Mouse (Mus musculus) heart, embryonic 11.5 days (tissue): Measurements from ENCODE around the gene Slc26a1. TPM values are rescaled to one million over a fixed set of nuclear protein-coding genes. Genes with fewer than 3 reads are reported as not detected.
A peak's percentile ranks its signal among the peaks of the same experiment; 100 is the strongest.

Experiments used
- ATAC-seq: fragments of 200-750 bp; cut with Nextera tagmentation; replicated peaks from 2 replicates; pipeline ENCODE4 v1.8.0; 2017; ENCODE audit warnings: moderate library complexity; ENCODE audit not compliant: insufficient number of reproducible peaks, low FRiP score, low TSS enrichment
- H3K27ac ChIP-seq: fragments of 300-500 bp; sonication (generic); 2 replicates; pipeline ENCODE4 v1.5.1; 2014; ENCODE audit warnings: mild to moderate bottlenecking, low read depth, low read length
- H3K27me3 ChIP-seq: fragments of 300-500 bp; sonication (generic); 2 replicates; pipeline ENCODE4 v1.6.1; 2014; ENCODE audit warnings: mild to moderate bottlenecking, low read length, mixed read lengths; ENCODE audit not compliant: control insufficient read depth, insufficient read depth
- H3K36me3 ChIP-seq: fragments of 300-500 bp; sonication (generic); 2 replicates; pipeline ENCODE4 v1.6.1; 2014; ENCODE audit warnings: mild to moderate bottlenecking, low read length, moderate library complexity, mixed read lengths; ENCODE audit not compliant: control insufficient read depth, insufficient read depth
- H3K4me1 ChIP-seq: fragments of 300-500 bp; sonication (generic); 2 replicates; pipeline ENCODE4 v1.6.1; 2014; ENCODE audit warnings: low read length; ENCODE audit not compliant: control insufficient read depth, insufficient read depth
- H3K4me2 ChIP-seq: fragments of 300-500 bp; sonication (generic); 2 replicates; pipeline ENCODE4 v1.6.1; 2014; ENCODE audit warnings: mild to moderate bottlenecking, moderate library complexity
- H3K4me3 ChIP-seq: fragments of 300-500 bp; sonication (generic); 2 replicates; pipeline ENCODE4 v1.5.1; 2014; ENCODE audit warnings: low read depth, low read length
- H3K9ac ChIP-seq: fragments of 300-500 bp; sonication (generic); 2 replicates; pipeline ENCODE4 v1.6.1; 2014; ENCODE audit warnings: mild to moderate bottlenecking, low read depth, low read length, moderate library complexity
- H3K9me3 ChIP-seq: fragments of 300-500 bp; sonication (generic); replicated peaks from 2 replicates; pipeline ENCODE4 v1.6.1; 2016; ENCODE audit warnings: low read length; ENCODE audit not compliant: control insufficient read depth
- WGBS: fragments of 180-500 bp; shearing (Covaris S2); extraction: QIAGEN DNeasy Blood & Tissue Kit; methylation state at CpG from one replicate; pipeline ENCODE4 v1.1.7; 2014; ENCODE audit not compliant: insufficient replicate concordance; 5-methylcytosine and 5-hydroxymethylcytosine counted together
- polyA plus RNA-seq: library from polyadenylated mRNA; unstranded; fragments of >200 nt; fragmentation: Nextera tagmentation; extraction: Ambion mirVana; gene quantifications from 2 replicates; pipeline ENCODE4 v1.2.1, GENCODE M21; 2014

Slc26a1 gene
- polyA plus RNA-seq, 1 experiment from 2014 or later, result 0.70 TPM

DNA sequence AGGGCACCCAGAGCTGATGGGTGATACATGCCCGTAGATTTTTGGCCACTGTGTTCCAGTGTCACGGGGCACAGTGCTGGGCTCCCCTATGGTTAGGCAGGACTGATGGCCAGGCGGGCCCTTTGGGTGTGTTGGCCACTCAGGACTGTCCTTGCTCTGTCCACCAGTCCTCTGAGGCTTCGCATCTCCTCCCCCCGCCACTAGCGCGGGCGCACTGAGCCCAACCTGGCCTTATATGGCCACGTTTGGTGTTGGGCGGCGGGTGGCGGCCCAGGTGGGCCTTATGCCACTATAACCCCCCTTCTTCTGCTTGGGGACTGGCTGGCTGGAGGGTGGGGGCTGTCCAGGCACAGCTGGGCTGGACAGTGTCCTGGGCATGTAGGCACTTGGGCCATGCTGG lies 20.5 kb upstream of the Slc26a1 start:
- H3K4me1 ChIP-seq, result peaks cover 40% of the 10 kb centered on the region
- H3K27me3 ChIP-seq, result 0 out of 2 replicates have a peak, but pooled peaks cover 3% of the 10 kb centered on the region
- no peak overlapping the region for H3K27ac ChIP-seq
- H3K36me3 ChIP-seq, result peaks cover 5% of the 10 kb centered on the region; the same call in 1 of the 2 replicates
- H3K9ac ChIP-seq, result no peak overlapping the region
- H3K4me3 ChIP-seq, result peak overlapping the region; percentile 86; the same call in 1 of the 2 replicates
- H3K9me3 ChIP-seq, result no peaks in the 10 kb centered on the region
- peak overlapping the region; percentile 77 for H3K4me2 ChIP-seq
- no peak for ATAC-seq
- 94% methylated on average over 12 of the region's 12 CpGs for WGBS

DNA sequence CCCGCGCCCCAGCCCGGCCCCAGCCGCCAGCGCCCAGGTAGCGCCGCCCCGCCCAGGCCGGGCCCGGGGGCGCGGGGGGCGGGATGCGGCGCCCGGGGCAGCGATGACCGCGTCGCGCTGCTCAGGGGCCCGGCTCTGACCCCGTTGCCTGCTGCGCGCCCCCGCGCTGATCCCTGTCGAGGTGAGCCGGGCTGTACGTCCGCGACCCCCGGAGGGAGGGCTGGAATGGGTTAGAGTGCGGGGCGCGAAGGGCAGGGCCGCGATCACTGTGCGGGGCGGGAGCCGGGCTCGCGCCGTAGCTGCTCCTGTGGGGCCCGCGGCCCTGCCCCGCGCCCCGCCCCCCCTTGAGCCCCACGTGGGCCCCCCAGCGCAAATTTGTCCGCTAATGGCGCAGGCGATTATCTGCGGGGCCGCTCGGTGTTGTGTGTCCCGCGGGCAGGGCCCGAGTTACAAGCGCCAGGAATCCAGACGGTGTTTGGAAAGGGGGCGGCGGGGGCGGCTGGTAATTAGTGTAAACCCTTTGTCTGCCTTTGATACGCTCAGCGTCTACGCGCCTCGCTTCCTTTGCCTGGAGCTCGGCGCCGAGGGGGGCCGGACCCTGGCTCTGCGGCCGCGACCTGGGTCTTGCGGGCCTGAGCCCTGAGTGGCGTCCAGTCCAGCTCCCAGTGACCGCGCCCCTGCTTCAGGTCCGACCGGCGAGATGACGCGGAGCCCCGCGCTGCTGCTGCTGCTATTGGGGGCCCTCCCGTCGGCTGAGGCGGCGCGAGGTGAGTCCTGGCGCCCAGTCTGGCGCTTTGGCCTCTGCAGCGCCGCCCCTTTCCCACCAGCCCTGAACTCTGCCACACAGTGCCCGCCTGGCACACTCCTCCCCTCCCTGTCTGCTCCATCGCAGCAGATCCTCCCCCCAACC lies 19.2 kb upstream of the Slc26a1 start:
- ATAC-seq, result peak; percentile 68
- Histone ChIP-seq H3K27ac (peak overlapping the region; percentile 71), H3K4me1 (peaks cover 28% of the 10 kb centered on the region), H3K4me2 (peak overlapping the region; percentile 77), H3K27me3 (0 out of 2 replicates have a peak, but pooled peaks cover 3% of the 10 kb centered on the region), H3K36me3 (peaks cover 5% of the 10 kb centered on the region; the same call in 1 of the 2 replicates), H3K9ac (peak overlapping the region; percentile 79), H3K4me3 (peak overlapping the region; percentile 86), H3K9me3 (no peaks in the 10 kb centered on the region)
- under 1% methylated on average over 84 of the region's 99 CpGs for WGBS

DNA sequence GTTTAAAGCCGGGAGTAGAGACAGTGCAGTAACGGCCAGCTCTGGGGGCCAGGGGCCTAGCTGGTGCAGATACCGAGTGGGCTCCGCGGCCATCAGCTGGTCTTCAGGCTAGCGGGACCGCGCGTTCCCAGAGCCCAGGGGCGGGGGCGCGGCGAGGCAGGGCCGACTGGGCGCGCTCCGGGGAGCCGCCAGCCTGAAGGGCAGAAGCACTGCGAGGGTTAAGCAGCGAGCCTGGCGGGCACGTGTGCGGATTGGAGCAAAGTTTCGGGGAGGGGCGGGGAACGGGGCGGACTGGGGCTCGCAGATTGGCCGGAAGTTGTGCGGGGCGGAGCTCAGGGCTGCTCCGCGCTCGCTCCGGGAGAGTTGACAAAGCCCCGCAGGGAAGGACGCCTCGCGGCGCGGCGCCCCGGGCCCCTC lies 18.5 kb upstream of the Slc26a1 start:
- Histone ChIP-seq H3K27ac (0 out of 2 replicates have a peak overlapping the region, but pooled peaks have one; percentile 71), H3K36me3 (peaks cover 5% of the 10 kb centered on the region; the same call in 1 of the 2 replicates), H3K9ac (peak overlapping the region; percentile 79; the same call in 1 of the 2 replicates), H3K4me2 (peak overlapping the region; percentile 77), H3K9me3 (no peaks in the 10 kb centered on the region), H3K27me3 (0 out of 2 replicates have a peak, but pooled peaks cover 3% of the 10 kb centered on the region), H3K4me3 (peak overlapping the region; percentile 86), H3K4me1 (peaks cover 24% of the 10 kb centered on the region)
- WGBS, result 1% methylated on average over 28 of the region's 43 CpGs
- ATAC-seq, result peak; percentile 93

DNA sequence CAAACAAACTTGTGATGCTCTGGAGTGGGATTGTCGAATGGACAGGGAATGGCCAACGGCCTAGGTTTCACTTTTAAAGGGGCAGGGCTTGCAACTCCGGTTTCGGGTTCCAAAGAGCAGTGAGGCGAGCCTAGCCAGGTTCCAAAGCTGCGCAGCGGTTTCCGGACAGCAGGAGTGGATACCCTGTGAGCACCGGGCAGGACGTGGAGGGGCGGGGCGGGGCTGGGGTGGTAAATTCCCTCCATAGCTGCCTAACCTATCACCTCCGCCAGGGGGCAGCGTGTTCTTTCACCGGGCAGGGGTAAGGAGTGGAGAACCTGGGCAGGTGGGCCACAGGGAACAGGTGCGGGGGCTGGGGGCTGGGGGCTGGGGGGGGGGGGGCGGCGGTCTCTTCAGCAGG lies 16.9 kb upstream of the Slc26a1 start, which contains the start of gene Fgfrl1:
Fgfrl1 (plus strand) TSS at position 112 of the 400 bp plus-strand sequence.
- Histone ChIP-seq H3K4me3 (peak within 1 kb of the TSS; percentile 86), H3K4me2 (peak within 1 kb of the TSS; percentile 77), H3K9me3 (no peaks in the 10 kb centered on the region), H3K4me1 (peaks cover 18% of the 10 kb centered on the region), H3K27me3 (0 out of 2 replicates have a peak, but pooled peaks cover 3% of the 10 kb centered on the region), H3K9ac (peak within 1 kb of the TSS; percentile 29; the same call in 1 of the 2 replicates), H3K36me3 (0 out of 2 replicates have a peak, but pooled peaks cover 1% of the 10 kb centered on the region), H3K27ac (no peak within 1 kb of the TSS)
- no peak; the same call in 1 of the 2 replicates for ATAC-seq
- WGBS, result 2% methylated on average over 17 of the region's 18 CpGs

DNA sequence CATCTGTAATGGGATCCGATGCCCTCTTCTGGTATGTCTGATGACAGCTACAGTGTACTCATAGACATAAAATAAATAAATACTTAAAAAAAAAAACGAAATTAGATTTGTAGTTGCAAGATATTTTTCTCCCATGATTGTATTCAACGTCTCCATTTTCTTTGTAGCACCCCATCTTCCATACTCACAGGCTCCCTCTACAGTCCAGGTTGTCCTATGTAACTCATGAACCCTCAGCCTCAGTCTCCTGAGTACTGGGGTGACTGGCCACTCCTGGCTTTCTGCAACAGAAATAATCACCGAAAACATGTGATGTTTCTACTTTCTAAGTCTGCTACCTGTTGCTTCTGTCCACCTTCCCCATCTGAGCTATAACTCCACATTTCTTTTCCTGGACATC lies 15.8 kb upstream of the Slc26a1 start:
- 0 out of 2 replicates have a peak, but pooled peaks cover 3% of the 10 kb centered on the region for H3K27me3 ChIP-seq
- no peak overlapping the region for H3K9ac ChIP-seq
- H3K9me3 ChIP-seq, result no peaks in the 10 kb centered on the region
- no peaks in the 10 kb centered on the region for H3K36me3 ChIP-seq
- ATAC-seq, result no peak
- no peak overlapping the region for H3K27ac ChIP-seq
- H3K4me1 ChIP-seq, result peaks cover 12% of the 10 kb centered on the region
- no peak overlapping the region for H3K4me2 ChIP-seq
- 58% methylated on average over 4 of the region's 4 CpGs for WGBS
- no peak overlapping the region for H3K4me3 ChIP-seq

DNA sequence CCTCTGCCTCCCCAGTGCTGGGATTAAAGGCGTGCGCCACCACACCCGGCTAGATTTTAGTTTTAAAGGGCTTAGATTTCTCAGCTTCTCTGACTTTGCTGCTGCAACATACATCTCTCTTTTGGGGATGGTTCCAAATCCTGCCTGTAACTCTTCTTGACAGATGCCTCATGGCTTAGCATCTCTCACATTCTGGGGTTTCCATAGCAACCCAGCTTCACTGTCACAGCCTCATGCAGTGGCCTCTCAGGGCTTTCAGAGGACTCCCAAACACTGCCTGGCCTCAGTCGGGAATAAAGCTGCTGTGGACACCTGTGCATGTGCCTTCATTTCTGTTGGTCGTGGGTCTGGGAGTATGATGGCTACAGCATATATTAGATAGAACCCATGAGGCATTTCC lies 13.7 kb upstream of the Slc26a1 start:
- ATAC-seq, result no peak
- Histone ChIP-seq H3K4me3 (no peak overlapping the region), H3K36me3 (no peaks in the 10 kb centered on the region), H3K27me3 (0 out of 2 replicates have a peak, but pooled peaks cover 3% of the 10 kb centered on the region), H3K9ac (no peak overlapping the region), H3K4me2 (no peak overlapping the region), H3K4me1 (no peaks in the 10 kb centered on the region; the same call in 1 of the 2 replicates), H3K27ac (no peak overlapping the region), H3K9me3 (no peaks in the 10 kb centered on the region)
- WGBS, result 70% methylated on average over 5 of the region's 5 CpGs

DNA sequence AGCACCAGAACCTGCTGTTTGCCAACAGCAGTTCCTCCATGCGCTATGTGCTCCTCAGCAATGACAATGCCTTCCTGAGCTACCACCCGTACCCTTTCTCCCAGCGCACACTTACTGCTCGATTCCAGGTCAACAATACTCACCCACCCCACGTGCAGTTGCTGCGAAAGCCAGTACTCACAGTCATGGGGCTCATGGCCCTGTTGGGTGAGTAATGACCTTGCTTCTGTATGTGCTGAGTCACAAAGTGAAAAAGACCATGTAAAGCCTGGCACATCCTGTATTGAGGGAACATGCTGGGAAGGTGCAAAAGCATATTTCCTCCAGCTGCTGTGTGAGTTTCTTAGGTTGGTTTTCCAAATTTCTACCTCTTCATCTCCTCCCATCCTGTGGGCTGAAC lies 5.5 kb upstream of the Slc26a1 start:
- 92% methylated on average over 6 of the region's 6 CpGs for WGBS
- no peak overlapping the region for H3K4me3 ChIP-seq
- no peak overlapping the region for H3K9ac ChIP-seq
- no peaks in the 10 kb centered on the region for H3K27me3 ChIP-seq
- H3K4me2 ChIP-seq, result no peak overlapping the region
- no peaks in the 10 kb centered on the region for H3K9me3 ChIP-seq
- H3K27ac ChIP-seq, result no peak overlapping the region
- H3K36me3 ChIP-seq, result no peaks in the 10 kb centered on the region
- no peak for ATAC-seq
- peaks cover 17% of the 10 kb centered on the region for H3K4me1 ChIP-seq

DNA sequence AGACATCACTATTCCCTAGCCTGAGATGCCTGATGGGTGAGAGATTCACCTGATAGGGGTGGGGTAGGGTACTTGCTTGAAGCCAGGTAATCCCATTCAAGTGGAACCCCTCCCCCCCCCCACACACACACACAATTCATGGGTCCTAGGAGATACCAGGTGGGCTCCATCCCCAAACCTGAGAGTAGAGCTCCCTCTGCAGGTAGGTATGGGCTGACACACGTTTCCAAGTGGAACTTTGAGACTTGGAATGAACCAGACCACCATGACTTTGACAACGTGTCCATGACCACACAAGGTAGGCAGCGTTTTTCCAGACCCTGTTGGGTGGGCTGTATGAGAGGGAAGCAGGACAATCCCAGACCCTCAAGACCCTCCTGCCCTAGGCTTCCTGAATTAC lies 4.5 kb upstream of the Slc26a1 start:
- Histone ChIP-seq H3K27me3 (no peaks in the 10 kb centered on the region), H3K9ac (no peak overlapping the region), H3K4me3 (no peak overlapping the region), H3K27ac (no peak overlapping the region), H3K4me2 (no peak overlapping the region), H3K4me1 (peaks cover 17% of the 10 kb centered on the region), H3K36me3 (no peaks in the 10 kb centered on the region), H3K9me3 (no peaks in the 10 kb centered on the region)
- 52% methylated on average over 3 of the region's 3 CpGs for WGBS
- ATAC-seq, result no peak
